Mouse (Mus musculus): ENCODE measurements around the gene Sh3bp5l.
"Not testable (repeated sequence)": the region's sequence is repeated elsewhere in the genome, so short reads cannot be mapped to it uniquely, and the experiment has no call there.

The Sh3bp5l gene

DNA sequence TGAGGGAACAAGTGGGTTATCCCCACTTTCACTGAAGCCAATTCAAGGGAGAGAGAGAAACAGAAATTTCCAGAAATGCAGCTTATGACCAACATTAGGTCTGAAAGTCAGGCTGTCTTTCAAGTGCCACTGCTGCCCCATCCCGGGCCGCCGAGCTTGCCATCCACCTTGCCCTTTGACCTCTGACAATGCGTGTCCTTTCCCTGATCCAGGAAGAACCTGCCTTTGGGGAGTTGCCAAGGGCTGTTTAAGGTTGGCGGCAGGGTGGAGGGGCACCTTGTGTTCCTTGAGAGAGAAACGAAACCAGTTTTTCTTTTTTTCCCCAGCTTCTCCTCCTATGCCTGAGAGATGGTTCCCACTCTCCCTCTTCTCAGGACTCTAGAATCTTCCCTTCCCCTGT is 35.7 kb downstream of the Sh3bp5l start:
- DNase-seq (ENCODE audit: extremely low spot score, low read depth, low spot score), result not testable (repeated sequence)

DNA sequence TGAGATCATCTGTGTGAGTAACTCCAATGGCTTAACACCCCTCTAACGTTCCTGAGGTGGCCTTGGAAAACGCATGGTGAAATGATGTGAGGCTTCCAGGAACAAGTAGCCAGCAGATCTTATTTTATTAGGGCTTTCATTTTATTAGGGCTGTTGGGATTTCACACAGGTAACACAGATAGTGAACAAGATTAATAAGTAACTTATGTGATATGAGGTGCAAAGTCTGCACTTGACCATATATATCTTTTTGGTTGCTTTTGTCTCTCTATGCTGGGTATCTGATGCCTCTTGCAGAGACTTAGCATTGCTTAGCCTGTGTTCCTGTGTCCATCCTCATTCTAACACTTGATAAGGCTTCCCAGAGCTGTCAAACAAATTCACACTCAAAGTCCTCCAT is 46.7 kb downstream of the Sh3bp5l start:
- DNase-seq (ENCODE audit: extremely low spot score, low read depth, low spot score), result no peak

DNA sequence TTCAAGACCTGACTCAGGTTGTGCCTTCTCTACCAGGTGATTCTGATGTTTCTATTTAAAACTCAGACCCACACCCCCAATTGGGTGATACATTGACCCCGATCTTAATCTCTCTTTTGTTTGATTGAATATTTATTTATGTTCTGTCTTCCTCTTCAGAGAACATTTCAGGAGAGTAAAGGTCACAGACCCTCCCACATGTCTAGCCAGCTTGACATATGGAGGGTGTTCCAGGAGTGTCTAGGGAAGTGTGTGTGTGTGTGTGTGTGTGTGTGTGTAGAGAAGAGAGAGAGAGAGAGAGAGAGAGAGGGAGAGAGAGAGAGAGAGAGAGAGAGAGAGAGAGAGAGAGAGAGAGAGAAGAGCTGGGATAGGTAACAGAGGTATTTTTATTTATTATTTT is 47.2 kb downstream of the Sh3bp5l start:
- DNase-seq (ENCODE audit: extremely low spot score, low read depth, low spot score), result no peak

DNA sequence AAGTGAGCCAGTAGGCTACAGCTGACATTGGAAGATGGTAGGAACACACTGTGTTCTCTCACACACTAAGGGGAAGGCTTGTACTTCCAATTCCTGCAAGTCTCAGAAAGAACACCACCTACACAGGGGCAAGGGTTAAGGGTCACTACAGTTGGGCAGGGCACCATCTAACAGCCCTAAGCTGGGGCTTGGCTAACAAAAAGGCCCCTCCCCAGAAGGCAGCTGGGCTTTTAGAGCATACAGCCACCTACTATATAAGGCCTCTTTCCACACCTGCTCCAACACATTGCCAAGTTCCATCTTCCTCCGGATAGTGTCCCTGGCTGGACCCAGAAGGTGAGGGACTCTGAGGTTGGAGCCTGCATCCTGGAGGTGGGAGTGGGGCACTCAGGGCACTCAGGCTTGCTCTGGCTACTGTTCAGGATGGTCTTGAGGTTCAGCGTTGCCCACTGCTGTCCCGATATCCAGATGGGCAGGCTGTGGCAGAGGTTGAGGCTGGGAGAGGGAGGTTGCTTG is 48.3 kb downstream of the Sh3bp5l start, which contains the start of gene Lypd8:
Gene Lypd8, plus strand, starts transcription at position 281 of the 516 bp plus-strand sequence.
- DNase-seq (ENCODE audit: extremely low spot score, low read depth, low spot score), result no peak

DNA sequence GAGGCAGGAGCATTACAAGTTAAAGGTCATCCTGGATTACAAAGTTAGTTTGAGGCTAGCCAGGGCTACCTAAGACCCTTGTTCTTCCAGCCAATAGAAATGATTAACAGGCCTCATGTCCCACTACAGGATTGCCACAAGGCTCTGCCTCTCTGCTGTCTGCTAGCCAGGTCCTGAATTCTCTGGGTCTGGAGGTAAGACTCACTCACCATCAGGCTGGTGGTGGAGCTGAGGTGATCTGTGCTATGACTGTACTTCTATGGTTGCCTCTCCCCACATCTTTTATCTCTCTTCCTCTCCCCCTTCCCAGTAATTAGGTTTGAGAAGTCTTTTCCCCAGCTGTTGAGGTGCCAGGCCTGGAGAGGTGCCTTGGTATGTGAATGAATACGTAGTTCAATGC is 49.0 kb downstream of the Sh3bp5l start:
- DNase-seq (ENCODE audit: extremely low spot score, low read depth, low spot score), result no peak

DNA sequence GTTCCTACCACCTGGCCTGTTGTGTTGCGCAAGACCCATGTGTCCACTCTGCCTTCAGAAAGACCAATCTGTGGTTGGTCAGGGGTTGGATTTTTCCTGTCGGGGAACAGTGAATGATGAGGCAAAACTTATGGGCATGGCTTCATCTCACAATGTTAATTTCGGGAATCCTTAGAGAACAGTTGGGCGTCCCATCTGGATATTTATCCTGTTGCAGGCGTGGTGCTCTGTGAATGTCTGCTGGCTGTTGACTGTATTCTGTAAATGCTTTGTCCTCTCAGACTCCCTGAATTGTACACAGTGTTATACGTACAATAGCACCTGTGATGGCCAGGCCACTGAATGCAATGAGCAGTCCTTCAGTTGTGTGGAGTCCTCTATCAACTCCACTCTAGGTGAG is 51.9 kb downstream of the Sh3bp5l start:
- DNase-seq (ENCODE audit: extremely low spot score, low read depth, low spot score), result no peak

Data from hindlimb bud, embryonic 11.5 days (tissue).